Mouse (Mus musculus) natural killer cell, adult 2 months (primary cell): ENCODE measurements at regions not wholly inside any gene's neighbourhood (a gene's known extent, or its start where the extent isn't known, plus 50 kb on each side); places are given as distances from the start of the nearest gene placed in this dataset.

Experiments
- DNase-seq, 2 experiments: peaks; one replicate each; pipeline ENCODE4 v3.0.0; 2022; ENCODE audit warnings: low spot score in 2 of 2

DNA sequence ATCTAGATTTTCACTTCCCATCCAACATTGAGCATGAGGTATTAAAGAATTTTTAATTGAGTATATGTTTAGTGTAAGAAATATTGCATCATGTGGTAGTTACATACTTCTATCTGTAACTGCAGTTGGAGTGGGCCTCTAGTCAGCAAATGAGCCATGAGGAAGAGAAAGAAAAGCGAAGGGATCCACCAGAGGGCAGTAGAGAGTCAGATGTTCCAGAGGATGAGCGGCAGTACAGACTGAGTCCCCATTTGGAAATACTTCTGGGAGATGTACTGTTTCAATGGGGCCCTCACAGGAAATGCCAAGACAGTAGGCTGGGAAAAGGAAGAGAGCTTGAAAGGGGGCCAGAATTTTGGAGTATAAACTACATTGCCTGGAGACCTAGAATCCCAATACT is 221.2 kb downstream of the Myh15 start:
- peak; percentile 32 to 51 for DNase-seq

DNA sequence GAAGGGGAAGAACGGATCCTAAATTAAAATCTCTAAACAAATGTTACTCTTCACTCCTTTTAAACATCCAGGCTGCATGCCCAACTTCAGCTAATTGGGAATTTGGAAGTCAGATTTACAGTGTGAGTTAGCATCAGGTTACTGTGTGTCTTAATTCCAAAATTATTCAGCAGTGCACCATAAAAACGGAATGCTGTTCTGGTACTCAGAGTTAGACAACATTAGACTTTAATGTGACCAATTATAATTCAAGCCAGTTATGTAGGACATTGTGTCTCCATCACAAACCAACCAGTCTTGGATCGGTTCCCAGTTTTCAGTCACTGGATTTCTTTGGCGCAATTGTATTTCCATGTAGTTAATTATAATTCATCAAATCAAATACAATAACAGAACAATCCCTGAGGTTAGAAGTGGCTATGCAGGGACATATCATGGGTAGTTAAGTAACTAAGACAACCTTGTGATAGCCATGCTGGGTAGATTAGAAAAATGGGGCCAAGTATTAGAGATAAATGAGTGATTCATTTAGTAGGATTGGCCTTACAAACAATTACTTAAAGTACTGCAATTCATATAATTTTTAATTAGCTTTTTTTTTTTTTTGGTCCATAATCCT is 230.9 kb downstream of the Myh15 start:
- no peak for DNase-seq

DNA sequence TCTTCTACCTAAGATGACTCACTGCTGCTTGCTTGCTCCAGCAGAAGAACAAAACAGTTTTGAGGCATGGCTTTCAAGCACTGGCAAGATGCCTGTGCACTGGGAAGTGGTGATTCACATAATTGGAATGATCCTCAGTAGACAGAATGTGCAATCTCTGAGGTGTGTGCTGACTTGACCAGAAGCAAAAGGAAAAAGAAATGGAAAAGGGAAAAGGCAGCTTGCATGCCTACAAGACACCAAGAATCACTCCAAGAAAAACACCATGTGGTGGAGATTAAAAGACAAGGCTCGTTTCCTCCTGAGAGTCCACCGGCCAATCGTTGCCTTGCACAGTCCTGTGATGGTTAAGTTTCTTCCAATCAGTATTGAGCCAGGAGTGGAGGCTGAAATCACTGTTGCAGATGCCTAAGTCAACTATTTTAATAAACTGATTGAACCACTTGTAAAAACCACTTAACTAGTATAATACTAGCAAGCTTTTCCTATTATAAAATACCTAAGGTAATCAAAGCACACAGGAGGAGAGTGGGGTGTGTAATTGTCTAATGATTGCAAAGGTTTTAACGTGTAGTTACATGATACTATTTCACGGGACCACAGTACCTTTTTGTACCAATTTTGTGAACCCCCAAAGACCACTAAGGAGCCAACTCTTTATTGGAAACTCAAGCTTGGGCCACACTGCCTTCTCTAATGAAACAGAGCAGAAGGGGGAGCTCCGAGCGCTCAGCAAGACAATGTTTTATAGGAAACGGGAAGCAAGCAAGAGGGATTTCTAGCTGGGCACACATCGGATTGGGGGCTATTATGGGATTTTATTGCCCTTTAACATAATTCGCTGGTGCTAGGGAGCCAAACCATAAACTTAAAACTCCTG is 232.2 kb downstream of the Myh15 start:
- no peak for DNase-seq

DNA sequence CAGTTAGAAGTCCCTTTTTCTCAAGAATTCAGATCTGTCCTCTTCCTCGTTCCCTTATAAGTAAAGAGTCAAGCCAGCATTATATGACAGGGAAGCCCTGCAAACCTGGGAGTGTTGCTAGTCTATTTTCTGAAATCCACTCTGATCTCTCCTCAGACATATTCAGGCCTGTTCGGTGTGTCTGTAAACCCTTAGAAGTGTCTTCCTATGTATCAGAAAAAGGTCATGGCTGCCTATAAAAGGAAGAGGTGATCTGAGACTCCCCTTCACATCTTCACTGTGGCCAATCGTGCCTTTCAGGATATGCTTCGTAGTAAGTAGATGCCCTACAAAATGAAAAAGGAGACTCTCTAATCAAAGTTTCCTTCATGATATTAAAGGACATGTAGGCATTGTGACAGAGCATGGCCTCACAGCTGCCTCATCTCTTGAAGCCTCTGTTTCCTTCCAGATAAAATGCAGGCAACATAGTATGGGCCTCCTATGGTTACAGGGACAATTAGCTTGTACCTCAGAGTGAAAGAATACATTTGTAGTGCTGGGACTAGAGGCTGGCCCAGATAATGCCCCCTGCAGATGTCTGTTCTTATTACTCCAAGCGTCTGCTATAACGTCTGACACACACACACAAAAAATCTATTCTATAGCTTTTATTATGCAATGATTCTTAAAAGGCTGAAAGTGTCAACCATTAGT is 246.5 kb downstream of the Myh15 start:
- no peak for DNase-seq

DNA sequence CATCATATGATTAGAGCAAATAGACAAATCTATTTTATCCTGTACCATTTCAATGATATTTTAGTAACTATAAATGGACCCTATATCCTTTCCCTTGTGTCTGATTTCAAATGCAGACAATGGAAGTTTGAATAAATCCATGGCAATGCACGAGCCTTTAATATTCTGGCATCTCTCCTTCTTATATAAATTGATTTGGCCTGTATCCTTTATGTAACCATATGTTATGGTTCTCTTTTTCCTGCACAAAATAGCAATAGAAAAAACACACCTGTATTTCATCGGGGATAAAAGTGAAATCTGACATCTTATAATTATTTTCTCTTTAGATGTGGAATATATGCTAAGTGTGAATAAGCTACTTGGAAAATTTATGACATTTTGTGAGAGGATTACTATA is 247.1 kb downstream of the Myh15 start:
- no peak for DNase-seq

DNA sequence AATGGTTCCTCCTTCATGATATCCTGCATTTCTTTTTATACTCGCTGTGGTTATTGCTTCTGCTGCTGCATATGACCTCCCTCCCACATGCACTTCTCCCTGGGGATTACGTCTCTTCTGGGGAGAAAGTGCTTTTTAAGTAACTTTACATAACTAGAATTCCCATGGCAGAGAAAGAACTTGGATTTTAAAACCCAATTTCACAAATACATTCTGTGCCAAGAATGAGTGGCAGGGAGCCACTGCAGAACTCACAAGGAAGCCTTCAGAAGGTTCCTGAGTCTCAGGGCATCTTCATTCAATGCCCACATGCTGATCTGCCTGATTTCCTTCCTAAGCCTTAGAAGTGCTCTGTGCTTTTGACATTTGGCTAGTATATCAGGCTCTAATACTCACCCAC is 259.8 kb downstream of the Myh15 start:
- no peak for DNase-seq

DNA sequence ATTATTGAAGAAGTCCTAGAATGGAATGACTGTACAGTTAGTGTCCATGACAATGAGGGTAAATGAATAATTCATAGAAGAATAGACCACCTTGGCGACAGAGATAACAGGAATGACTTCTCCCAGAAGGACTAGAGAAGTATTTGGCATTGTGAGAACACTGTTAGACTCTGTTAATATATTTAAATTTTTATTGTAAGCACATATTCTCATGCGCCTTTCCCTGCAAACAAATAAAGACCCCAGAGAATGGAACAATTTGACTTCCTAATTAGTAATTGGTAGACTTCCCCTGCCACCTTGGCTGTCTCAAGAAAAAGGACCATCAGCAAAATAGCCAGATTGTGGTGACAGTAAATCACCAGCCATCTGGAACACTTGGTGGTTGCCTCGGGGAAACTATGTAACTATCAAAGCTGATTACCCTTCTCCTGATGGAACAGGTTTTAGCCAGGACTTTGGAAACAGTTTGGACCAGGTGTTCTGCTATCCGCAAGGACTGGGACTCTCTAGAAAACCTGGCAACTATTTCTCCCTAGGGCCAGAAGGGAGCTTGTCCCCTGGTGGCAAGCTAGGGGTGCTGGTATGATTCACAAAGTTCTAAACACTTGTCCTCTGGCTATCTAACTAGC is 261.9 kb downstream of the Myh15 start:
- DNase-seq: no peak

DNA sequence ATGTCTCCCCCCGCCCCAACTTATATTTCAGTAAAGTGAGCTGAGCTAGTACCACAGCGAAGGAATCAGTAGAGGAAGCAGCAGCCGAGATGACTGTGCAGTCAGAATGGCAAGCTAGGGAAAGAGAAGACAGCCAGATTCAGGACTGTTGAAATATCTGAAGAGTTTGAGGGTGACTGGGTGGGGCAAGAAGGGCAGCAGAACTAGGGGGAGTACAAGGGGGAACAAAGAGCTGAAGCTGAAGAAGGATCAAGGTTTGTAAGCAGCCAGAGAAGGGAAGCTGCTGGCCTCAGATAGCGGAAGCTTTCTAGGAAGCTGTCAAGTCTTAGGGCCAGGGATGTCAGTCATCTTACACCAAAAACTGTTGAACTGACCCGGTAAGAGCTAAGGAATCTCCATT is 262.5 kb downstream of the Myh15 start:
- no peak for DNase-seq

DNA sequence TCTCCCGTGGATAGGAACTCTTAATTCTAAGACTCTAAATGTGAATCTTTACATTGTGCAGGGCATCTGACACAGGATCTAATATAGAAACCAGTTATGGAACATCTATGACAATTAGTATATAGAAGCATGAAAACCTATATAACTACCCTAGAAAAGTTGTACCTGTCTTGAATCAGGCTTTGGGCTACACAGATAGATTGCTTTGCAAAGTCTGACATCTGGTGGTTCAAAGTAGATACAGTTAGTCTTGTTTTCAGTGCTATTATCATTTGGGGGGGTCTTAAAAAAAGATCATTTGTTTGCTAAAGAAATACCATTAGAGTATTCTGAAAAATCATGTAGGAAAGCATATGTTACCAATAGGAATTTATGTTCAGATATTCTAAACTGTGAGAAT is 264.7 kb downstream of the Myh15 start:
- no peak for DNase-seq

DNA sequence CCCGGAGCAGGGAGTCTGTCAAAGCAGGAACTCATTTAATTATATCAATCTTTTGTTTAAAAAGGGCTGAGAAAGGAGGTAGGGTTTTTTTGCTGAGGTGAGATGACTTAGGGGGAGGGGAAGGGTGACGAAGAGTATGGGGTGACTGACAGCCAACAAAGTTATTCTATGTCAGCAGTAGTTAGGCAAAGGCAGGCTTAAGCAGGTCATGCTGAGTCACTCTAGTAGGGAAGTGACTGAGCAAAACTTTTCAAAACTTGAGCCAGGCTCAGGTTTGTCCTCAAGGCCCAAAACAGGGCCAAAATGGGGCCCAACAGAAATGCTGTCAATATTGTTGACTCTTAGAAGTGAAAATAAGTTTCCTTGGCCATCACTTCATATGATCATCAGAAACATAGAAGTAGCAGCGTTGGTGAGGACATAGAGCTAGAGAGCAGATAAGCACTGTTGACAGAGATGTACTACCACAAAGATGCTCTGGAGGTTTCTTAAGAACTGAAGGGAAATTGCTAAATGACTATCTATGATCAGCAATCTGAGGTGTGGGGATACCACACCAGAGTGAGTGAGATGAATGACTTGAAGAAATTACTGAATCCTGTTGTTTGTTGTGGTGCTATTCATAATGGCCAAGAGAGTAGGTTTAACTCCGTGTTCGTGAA is 273.6 kb downstream of the Myh15 start:
- DNase-seq: peak in 1 of 2 experiments; percentile 1

DNA sequence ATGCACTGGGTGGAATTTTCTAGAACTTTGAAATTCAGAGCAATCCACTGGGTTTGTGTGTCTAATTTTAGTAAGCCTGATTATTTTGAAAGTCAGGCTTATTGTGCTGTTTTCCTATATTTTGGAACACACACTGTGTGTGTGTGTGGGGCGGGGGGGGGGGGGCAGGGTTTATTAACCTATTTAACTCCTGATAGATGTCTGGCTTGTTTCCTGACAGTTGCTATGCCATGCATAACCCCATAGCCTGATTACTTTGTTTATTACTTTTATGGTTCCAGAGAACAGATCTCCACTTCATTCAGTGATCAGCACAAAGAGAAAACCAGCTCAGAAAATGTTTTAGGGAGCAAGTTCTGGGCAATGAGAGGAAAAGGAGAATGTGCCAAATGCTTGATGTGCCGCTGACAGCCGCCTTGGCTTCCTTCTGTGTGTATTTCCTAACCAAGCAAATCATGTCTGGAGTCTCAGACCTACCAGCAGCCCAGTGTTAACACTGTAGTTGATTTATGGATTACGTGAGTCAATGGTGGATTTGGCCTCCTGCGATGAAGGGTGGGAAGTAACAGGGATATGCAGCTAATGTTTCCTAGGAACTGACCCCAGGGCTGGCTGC is 274.9 kb downstream of the Myh15 start:
- DNase-seq: no peak

DNA sequence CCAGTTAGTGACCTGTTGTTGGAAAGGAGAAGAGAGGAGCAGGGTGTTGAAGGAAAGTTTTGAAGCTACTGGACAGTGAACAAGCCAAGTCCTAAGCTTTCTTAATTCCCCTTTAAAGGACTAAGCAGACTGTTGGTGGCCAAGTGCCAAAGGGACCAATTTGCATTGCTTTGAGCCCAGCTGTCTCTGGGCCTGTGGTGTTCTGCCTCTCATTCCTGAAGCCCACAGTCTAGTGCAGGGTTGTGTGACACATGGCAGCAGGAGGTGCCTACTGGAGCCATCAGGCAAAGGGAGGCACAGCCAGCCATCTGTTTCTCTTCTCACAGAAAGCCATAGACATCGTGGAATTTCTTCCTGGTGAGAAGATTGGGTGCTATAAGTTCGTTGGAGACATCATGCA is 278.6 kb downstream of the Myh15 start:
- no peak for DNase-seq

DNA sequence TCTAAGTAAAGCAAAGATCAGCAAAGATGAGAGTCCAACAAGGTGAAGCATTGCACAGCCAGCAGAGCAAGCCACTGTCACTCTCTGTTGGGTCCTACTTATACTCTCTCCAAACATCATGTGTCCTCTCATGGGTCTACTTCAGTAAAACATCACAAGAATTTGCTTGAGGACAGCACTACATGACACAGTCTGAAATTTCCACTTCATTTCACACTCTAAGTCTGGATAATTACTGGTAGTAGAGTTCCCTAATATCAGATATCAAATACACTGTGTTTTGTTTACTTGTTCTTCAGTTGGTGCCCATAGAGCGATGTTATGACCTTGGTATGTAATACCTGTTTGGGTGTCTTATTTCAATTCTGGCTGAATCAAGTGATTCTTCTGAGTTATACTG is 280.7 kb downstream of the Myh15 start:
- no peak for DNase-seq

DNA sequence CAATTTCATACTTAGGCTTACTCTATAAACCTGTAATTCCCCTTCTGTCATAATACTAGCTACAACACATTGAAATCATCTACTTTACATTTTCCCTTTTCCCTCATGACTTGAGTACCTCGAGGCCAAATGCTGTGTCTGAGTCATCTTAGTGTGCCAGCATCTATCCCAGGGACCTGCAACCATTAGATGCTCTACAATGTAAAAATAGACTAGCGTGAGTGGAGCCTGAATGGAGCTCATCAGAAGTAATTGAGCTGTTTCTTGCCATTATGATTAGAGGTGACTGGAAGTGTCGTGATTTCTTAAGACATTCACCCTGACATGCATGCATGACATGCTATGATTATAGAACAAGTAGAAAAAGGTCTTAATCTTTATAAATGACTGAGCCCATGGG is 301.1 kb downstream of the Myh15 start:
- no peak for DNase-seq

DNA sequence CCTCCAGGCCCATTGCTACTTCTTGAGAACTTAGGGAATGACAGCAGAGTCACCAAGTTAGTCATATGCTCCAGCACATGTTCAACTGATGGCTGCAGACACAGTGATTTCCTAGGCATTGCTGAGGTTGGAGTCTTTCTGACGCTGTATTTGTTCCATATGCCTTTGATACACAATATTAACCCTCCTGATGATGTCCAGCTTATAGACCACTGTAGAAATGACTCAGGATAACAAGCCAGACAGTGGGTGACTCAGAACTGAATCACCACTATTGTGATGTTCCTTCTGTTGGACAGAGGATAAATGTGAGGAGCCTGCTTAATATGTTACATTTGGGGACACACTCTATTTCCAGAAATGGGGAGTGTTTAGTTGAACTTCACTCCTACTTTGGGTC is 304.4 kb downstream of the Myh15 start:
- no peak for DNase-seq

DNA sequence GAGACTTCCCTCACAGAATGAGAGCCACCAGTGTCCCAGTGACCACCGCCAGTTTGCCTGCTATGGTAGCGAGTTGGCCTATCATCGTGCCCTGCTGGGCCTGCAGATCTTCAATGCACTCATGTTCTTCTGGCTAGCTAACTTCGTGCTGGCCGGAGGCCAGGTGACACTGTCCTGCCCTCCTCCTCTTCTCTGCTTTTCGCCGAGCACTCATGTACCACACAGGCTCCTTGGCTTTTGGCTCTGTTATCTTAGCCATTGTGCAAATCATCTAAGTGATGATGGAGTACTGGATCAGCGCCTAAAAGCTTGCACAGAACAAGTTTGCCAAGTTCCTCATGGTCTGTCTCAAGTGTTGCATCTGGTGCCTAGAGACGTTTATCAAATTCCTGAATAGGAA is 312.2 kb downstream of the Myh15 start:
- no peak for DNase-seq

DNA sequence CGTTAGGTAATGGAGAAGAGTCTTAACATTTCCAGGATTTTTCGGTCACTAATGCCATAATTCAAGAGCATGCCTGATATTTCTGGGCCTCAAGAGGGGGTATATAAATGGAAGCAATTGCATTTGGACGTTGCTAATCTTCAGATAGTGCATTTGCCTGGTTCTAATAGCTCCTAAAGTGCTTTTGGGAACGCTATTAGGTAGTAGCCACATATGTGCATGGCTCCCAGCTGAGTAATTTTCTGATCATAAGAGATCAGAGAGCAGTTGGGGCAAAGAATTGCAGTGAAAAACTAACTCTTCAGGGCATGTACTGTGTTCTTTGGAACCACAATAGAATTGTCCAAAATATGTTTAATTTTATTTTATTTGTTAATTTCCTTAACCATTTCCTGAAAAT is 317.8 kb downstream of the Myh15 start:
- DNase-seq: no peak

DNA sequence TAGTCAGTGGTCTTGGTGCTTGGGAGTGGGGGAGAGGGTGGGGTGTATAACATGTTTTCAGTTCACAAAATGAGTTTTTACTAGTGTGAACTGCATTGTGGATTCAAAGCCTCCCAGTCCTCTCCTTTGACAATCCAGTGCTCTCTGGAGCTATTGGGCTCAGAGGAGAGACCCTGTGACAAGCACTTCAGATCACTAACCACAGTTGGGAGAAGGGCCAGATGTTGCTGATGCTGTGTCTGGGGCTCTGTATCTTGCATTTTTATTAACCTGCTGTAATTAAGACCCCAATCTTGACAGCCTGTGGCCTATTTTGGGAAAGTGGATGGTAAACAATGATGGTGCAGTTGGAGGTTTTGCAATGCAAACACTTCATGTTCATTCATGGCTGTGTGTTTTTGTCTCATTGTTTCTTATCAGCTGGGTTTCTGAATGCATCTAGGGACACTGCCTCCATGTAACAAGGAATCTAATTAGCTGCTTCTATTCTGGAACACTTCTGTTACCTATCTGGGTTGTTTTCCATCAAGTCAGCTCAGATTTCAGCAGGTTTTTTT is 320.0 kb upstream of the Ift57 start:
- DNase-seq: no peak

DNA sequence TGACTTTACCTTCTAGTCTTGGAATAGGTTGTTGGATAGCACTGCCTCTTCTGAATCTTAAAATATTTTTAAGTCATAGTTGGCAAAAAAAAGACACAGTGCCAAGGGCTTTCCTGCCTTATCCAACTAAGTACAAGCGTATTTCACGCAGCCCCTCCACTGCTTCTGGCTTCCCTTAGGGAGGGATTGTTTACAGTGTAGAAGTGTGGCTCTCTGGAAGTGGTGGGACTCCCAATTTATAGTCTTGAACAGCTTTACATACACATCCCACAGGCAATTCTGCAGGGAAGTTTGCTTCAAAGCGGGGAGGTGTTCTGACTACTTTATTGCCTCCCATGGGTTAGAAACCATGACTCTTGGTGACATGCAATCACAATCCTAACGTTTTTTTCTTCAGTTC is 310.9 kb upstream of the Ift57 start:
- DNase-seq: no peak

DNA sequence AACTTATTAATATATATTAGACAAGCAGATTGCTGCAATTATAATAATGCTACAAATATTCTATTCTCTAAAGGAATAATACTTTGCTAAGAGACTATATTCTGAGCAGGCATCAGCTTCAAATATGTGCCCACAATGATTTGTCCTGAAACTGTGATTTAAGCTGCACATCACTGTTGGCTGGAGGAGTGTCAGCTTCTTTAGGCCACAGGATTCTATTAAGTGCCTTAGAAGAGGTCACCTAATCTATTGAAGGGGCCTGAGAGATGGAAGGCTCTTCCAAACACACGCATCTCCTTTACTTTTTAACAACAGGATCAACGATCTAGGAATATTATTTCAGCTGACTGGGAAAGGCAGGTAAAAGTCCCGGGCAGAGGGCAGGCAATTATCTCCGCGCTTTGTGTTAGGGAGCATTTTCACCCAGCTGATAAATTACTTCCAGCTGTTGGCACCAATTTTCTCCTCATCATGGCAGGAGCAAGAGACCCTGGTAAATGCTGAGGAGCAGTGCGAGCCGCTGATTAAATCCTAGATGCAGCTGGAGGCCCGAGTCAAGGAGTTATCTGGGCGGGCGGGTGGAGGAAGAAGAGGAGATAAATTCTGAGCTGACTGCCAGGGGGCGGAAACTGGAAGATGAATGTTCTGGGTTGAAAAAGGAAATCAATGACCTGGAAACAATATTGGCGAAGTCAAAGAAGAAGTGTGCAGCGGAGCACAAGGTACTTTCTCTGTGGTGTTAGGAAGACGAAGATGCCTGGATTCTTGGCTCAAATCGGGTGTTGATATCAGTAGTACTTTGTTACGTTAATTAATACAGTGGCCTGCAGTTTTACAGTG is 290.9 kb upstream of the Ift57 start:
- DNase-seq: no peak
